Mouse (Mus musculus) heart, embryonic 11.5 days (tissue): ENCODE measurements at regions not wholly inside any gene's neighbourhood (a gene's known extent, or its start where the extent isn't known, plus 50 kb on each side); places are given as distances from the start of the nearest gene placed in this dataset.

Source experiments
- ATAC-seq: fragments of 200-750 bp; cut with Nextera tagmentation; replicated peaks from 2 replicates; pipeline ENCODE4 v1.8.0; 2017; ENCODE audit warnings: moderate library complexity; ENCODE audit not compliant: insufficient number of reproducible peaks, low FRiP score, low TSS enrichment
- H3K27ac ChIP-seq: fragments of 300-500 bp; sonication (generic); 2 replicates; pipeline ENCODE4 v1.5.1; 2014; ENCODE audit warnings: mild to moderate bottlenecking, low read depth, low read length
- H3K27me3 ChIP-seq: fragments of 300-500 bp; sonication (generic); 2 replicates; pipeline ENCODE4 v1.6.1; 2014; ENCODE audit warnings: mild to moderate bottlenecking, low read length, mixed read lengths; ENCODE audit not compliant: control insufficient read depth, insufficient read depth
- H3K36me3 ChIP-seq: fragments of 300-500 bp; sonication (generic); 2 replicates; pipeline ENCODE4 v1.6.1; 2014; ENCODE audit warnings: mild to moderate bottlenecking, low read length, moderate library complexity, mixed read lengths; ENCODE audit not compliant: control insufficient read depth, insufficient read depth
- H3K4me1 ChIP-seq: fragments of 300-500 bp; sonication (generic); 2 replicates; pipeline ENCODE4 v1.6.1; 2014; ENCODE audit warnings: low read length; ENCODE audit not compliant: control insufficient read depth, insufficient read depth
- H3K4me2 ChIP-seq: fragments of 300-500 bp; sonication (generic); 2 replicates; pipeline ENCODE4 v1.6.1; 2014; ENCODE audit warnings: mild to moderate bottlenecking, moderate library complexity
- H3K4me3 ChIP-seq: fragments of 300-500 bp; sonication (generic); 2 replicates; pipeline ENCODE4 v1.5.1; 2014; ENCODE audit warnings: low read depth, low read length
- H3K9ac ChIP-seq: fragments of 300-500 bp; sonication (generic); 2 replicates; pipeline ENCODE4 v1.6.1; 2014; ENCODE audit warnings: mild to moderate bottlenecking, low read depth, low read length, moderate library complexity
- H3K9me3 ChIP-seq: fragments of 300-500 bp; sonication (generic); replicated peaks from 2 replicates; pipeline ENCODE4 v1.6.1; 2016; ENCODE audit warnings: low read length; ENCODE audit not compliant: control insufficient read depth
- WGBS: fragments of 180-500 bp; shearing (Covaris S2); extraction: QIAGEN DNeasy Blood & Tissue Kit; methylation state at CpG from one replicate; pipeline ENCODE4 v1.1.7; 2014; ENCODE audit not compliant: insufficient replicate concordance; 5-methylcytosine and 5-hydroxymethylcytosine counted together

DNA sequence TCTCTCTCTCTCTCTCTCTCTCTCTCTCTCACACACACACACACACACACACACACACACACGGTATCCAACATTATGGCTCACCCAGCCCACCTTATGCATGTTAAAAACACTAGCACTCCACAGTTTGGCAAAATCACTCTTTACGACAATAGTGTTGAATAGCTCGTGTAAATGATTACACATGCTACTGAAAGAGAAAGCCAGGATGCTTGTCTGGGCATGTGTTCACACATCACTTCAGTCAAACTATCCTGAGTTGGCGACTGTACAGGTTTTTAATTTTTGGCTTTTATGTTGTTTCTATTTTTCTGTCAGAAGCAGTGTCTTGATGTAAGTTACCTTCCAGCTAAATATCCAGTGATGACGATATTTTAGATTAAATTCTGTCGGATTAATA is 203.6 kb upstream of the Cxcr4 start:
- H3K36me3 ChIP-seq = no peaks in the 10 kb centered on the region
- H3K4me1 ChIP-seq = no peaks in the 10 kb centered on the region
- no peaks in the 10 kb centered on the region for H3K27me3 ChIP-seq
- no peak overlapping the region for H3K4me3 ChIP-seq
- ATAC-seq = no peak
- no peak overlapping the region for H3K4me2 ChIP-seq
- no peak overlapping the region for H3K9ac ChIP-seq
- H3K9me3 ChIP-seq = no peaks in the 10 kb centered on the region
- 79% methylated on average over 6 of the region's 6 CpGs for WGBS
- no peak overlapping the region for H3K27ac ChIP-seq

DNA sequence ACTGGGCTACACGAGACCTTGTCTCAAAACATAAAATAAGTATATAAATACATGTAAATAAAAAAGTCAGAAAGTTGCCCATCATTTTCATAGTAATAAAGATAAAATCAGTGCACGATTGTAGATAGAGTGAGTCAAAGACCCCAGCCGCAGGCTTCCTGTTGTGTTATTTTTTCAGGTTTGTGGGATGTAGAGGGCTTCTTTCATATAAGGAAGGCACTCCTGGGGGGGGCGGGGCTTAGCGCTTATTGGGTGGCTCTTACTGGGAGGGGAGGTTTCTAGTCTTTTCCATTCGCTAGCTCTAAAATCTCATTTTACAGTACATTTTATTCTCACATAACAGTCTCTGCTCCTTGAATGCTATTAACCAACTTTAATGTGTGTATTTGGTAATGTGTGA is 198.8 kb upstream of the Cxcr4 start:
- H3K4me1 ChIP-seq = no peaks in the 10 kb centered on the region
- no peak for ATAC-seq
- no peaks in the 10 kb centered on the region for H3K36me3 ChIP-seq
- H3K4me3 ChIP-seq = no peak overlapping the region
- no peaks in the 10 kb centered on the region for H3K27me3 ChIP-seq
- 85% methylated on average over 6 of the region's 6 CpGs for WGBS
- no peak overlapping the region for H3K9ac ChIP-seq
- H3K27ac ChIP-seq = no peak overlapping the region
- no peak overlapping the region for H3K4me2 ChIP-seq
- no peaks in the 10 kb centered on the region; the same call in 1 of the 2 replicates for H3K9me3 ChIP-seq

DNA sequence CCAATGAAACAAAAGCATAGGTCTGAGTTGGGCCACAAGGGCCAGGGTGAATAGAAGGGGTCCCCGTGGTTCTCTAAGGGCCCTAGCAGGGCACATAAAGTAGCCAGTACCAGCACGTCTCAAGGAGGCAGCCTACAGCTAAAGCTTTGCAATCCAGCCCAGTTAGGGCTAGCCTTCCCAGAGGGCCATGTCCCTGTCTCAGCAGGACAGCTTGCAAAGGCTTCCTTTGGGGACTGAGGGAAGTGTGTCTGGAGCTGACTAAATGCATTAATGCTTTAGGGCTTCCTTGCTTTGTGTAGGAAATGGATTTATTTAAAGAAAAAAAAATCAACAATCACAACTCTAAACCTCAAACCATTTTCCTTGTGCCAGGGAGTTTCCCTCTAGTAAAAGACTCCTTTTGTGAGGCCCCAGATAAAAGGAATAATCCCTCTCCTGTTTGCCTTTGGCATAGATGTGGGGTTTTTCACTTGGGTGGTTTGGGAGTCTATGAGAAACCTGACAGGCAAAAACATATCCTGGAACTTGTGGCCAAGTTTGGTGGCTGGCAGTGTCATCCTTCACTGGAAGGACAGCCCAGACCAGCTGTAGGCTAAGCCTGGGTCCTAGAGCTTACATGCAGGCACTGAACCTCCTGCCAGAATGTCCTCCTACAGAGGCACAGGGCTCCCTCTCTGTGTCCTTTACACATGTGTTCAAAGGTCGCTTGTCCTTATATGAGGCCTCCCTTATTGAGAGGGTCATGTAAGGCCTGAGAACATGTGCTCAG is 197.7 kb upstream of the Cxcr4 start:
- Histone ChIP-seq H3K27ac (no peak overlapping the region), H3K9ac (no peak overlapping the region), H3K27me3 (no peaks in the 10 kb centered on the region), H3K4me1 (no peaks in the 10 kb centered on the region), H3K36me3 (no peaks in the 10 kb centered on the region), H3K4me3 (no peak overlapping the region), H3K9me3 (no peaks in the 10 kb centered on the region; the same call in 1 of the 2 replicates), H3K4me2 (no peak overlapping the region)
- ATAC-seq = no peak
- 62% methylated on average over 3 of the region's 3 CpGs for WGBS

DNA sequence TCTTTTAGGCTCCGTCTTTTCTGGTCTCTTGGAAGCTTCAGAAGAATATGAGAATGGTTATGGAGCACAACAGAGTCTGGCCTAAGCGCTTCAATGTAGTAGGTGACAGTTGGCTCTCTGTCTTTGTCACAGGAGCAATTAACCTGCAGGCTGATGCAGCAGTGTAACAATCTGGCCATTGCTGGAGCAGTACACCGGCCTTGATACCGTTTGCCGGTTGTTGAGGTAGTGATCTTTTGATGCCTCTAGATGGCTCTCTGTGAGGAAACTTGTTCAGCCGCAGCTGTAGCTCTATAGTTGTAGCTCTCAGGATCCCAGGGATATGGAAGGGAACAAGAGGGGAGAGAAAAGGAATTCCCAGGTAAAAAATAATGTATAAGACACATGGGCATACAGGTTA is 196.1 kb upstream of the Cxcr4 start:
- H3K4me2 ChIP-seq = no peak overlapping the region
- no peaks in the 10 kb centered on the region for H3K27me3 ChIP-seq
- no peak for ATAC-seq
- H3K4me1 ChIP-seq = no peaks in the 10 kb centered on the region
- H3K9me3 ChIP-seq = no peaks in the 10 kb centered on the region; the same call in 1 of the 2 replicates
- no peak overlapping the region for H3K4me3 ChIP-seq
- no peak overlapping the region for H3K9ac ChIP-seq
- H3K36me3 ChIP-seq = no peaks in the 10 kb centered on the region
- no peak overlapping the region for H3K27ac ChIP-seq
- WGBS = 56% methylated on average over 6 of the region's 6 CpGs

DNA sequence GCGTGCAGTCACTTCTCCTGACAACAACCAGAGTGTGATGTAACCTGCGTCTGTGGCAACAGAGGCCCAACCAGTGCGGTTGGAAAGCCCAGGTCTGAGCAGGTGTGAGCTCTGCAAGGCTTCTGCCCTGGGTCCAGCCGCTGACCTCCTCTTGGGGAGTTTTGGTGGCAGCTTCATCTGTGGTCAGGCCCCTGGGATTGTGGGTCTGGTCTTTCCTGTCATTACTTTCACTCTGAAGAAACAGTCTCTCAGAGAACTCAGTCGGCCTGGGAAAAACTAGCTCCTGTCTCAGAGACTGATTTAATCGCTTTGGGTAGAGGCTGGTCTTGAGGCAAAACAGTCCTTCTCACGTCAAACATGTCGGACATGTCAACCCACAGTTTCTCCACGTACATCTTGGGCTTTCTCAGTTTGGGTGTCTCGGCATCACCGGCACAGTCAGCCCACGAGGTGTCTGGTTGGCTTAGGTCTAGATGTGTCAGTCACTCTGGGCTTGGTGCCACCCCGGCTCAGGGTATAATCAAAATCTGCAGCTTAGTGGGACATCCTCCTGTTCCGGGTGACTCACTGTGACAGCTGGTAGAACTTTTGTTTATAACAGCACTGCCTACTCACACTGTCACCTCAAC is 195.0 kb upstream of the Cxcr4 start:
- no peak for ATAC-seq
- H3K4me2 ChIP-seq = no peak overlapping the region
- H3K27ac ChIP-seq = no peak overlapping the region
- no peak overlapping the region for H3K4me3 ChIP-seq
- H3K27me3 ChIP-seq = no peaks in the 10 kb centered on the region
- H3K4me1 ChIP-seq = no peaks in the 10 kb centered on the region
- no peaks in the 10 kb centered on the region; the same call in 1 of the 2 replicates for H3K9me3 ChIP-seq
- WGBS = 72% methylated on average over 14 of the region's 14 CpGs
- no peak overlapping the region for H3K9ac ChIP-seq
- H3K36me3 ChIP-seq = no peaks in the 10 kb centered on the region

DNA sequence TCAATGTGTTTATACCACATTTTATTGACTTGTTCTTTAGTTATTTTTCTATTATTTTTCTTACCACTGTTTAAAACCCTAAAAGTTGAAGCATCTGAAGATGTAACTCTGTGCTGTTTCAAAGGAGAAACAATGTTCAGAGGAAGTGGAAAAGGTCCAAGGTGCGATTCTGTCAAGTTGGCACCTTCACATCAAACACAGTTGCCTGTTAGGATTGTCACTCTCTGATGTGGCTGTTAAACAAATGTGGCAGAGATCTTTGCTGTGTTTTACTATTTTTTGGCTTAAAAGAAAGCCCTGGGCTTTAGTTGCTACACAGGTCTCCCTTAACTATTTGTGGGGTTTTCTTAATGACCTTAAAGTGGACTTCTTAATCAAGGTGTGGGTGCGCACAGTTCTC is 190.2 kb upstream of the Cxcr4 start:
- Histone ChIP-seq H3K36me3 (no peaks in the 10 kb centered on the region), H3K4me2 (no peak overlapping the region), H3K9ac (no peak overlapping the region), H3K27me3 (no peaks in the 10 kb centered on the region), H3K27ac (no peak overlapping the region), H3K4me3 (no peak overlapping the region), H3K9me3 (no peaks in the 10 kb centered on the region), H3K4me1 (no peaks in the 10 kb centered on the region)
- no peak for ATAC-seq
- 84% methylated on average over 2 of the region's 2 CpGs for WGBS

DNA sequence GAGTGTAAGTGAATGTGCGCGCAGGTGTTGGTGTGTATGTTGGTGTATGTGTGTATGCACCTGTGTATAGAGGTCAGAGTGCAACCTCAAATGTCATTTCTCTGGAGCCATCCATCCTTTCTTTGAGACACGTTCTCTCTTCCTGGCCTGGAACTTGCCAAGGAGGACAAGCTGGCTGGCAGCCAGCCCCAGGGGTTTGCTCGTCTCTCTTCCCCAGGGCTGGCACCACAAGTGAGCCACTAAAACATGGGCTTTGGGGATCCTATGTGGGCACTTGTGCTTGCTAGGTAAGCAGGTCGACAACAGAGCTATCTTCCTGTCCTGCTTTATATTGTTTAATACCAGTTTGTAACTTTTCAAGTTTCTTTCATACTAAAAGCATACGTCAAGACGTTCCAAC is 189.8 kb upstream of the Cxcr4 start:
- 75% methylated on average over 7 of the region's 7 CpGs for WGBS
- no peak for ATAC-seq

DNA sequence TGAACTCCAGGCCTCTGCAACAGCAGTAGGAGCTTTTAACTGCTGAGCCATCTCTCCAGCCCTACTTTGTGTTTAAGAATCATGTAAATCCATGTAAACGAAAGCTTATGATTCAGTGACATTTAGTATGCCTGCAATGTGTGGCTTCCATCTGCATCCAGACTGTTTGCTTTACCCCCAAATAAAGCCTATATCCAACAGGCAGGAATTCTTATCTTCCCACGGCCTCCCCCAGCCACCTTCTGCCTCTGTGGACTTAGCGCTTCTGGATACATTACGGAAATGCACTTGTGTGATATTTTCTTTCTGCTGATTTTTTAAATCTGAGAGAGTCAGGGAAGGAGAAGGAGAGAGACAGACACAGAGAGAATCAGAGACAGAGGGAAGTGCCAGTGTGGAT is 189.2 kb upstream of the Cxcr4 start:
- 80% methylated on average over 4 of the region's 4 CpGs for WGBS
- Histone ChIP-seq H3K36me3 (no peaks in the 10 kb centered on the region), H3K9ac (no peak overlapping the region), H3K4me2 (no peak overlapping the region), H3K4me1 (no peaks in the 10 kb centered on the region), H3K9me3 (no peaks in the 10 kb centered on the region), H3K27me3 (no peaks in the 10 kb centered on the region), H3K4me3 (no peak overlapping the region), H3K27ac (no peak overlapping the region)
- ATAC-seq = no peak

More for the DNA sequence above, 189.8 kb upstream of the Cxcr4 start:
- Histone ChIP-seq H3K27ac (no peak overlapping the region), H3K27me3 (no peaks in the 10 kb centered on the region), H3K4me3 (no peak overlapping the region), H3K4me1 (no peaks in the 10 kb centered on the region), H3K36me3 (no peaks in the 10 kb centered on the region), H3K9ac (no peak overlapping the region), H3K4me2 (no peak overlapping the region), H3K9me3 (no peaks in the 10 kb centered on the region)
